Comparison of ENCODE assay signal across 8 mouse cellular contexts in the genomic region with DNA sequence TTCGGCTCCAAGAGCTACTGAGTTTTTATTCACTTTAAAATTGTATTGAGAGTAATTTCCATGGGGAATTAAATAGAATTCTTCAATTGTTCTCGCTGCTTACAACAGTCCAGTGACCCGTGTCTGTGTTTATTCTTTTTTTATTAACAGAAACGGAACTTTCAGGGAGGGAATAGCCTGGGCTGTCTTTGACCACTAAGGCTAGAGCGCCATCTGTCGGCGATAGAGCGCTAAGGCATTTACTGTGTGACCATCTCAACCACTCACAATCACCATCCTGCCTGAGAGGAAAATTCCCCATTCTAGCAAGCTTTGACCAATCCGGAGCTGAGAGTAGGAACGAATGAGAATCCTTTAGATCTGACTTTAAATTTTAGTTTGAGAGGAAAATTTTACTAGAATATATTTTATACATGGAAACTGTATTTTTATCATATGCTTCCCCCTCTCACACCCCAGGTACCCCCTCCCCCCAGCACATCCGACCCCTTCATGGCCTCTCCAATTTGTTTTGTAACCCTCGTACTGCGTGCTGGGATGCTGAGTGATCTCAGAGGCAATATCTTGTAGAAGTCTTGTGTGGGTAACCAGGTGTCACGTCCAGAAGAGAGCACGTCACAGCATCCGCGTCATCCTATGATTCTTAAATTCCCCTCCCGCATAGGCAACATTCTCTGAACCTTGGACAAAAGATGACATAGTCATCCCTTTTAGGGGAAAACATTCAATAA.
A peak's percentile ranks its signal among the peaks of the same experiment; 100 is the strongest.
DNase-seq lines count a peak whose midpoint lies in the region; ATAC-seq and TF ChIP-seq lines count a peak whose summit lies in the region.

No protein-coding gene starts in this region.

- ATAC-seq in limb, embryonic 14.5 days (ENCODE audit: low FRiP score, low read depth), result peak; percentile 81
- ATAC-seq in midbrain, postnatal 0 days (ENCODE audit: low FRiP score), result peak; percentile 66
- ATAC-seq in stomach, embryonic 14.5 days (ENCODE audit: insufficient number of reproducible peaks, insufficient read depth, low FRiP score, low read depth), result peak; percentile 70

- peak; percentile 87 for DNase-seq in 3T3-L1 (ENCODE audit: low read depth, low spot score)
- DNase-seq in adrenal gland, adult (ENCODE audit: inconsistent age in 2 of 2, low spot score in 1 of 2), result peak; percentile 61 to 88
- DNase-seq in embryo, embryonic 10.5 days (ENCODE audit: low spot score), result peak; percentile 94
- peak; percentile 52 to 76 for DNase-seq in gastrocnemius, postnatal 4 days (ENCODE audit: low spot score in 2 of 2)
- DNase-seq in kidney, adult 9 months, result peak; percentile 72
- DNase-seq in limb, embryonic 14.5 days (ENCODE audit: low spot score), result peak; percentile 84
- peak; percentile 91 for DNase-seq in midbrain, postnatal 0 days (ENCODE audit: low spot score)

- no peaks in the 10 kb centered on the region for H3K9me3 ChIP-seq in limb, embryonic 14.5 days (ENCODE audit: control insufficient read depth, low read length)
- no peaks in the 10 kb centered on the region for H3K9me3 ChIP-seq in midbrain, postnatal 0 days (ENCODE audit: low read length)
- no peaks in the 10 kb centered on the region for H3K9me3 ChIP-seq in stomach, embryonic 14.5 days (ENCODE audit: control insufficient read depth, low read depth, low read length)

- TF ChIP-seq POLR2A in limb, embryonic 14.5 days (IDR thresholded peaks at IDR 0.05; ENCODE audit: borderline replicate concordance, extremely low read depth, insufficient read depth, insufficient read length), result peak; percentile 29; the same call in 1 of the 2 replicates

- WGBS in limb, embryonic 14.5 days, result 42% methylated on average over 18 of the region's 18 CpGs
- WGBS in midbrain, postnatal 0 days, result 47% methylated on average over 18 of the region's 18 CpGs
- WGBS in stomach, embryonic 14.5 days, result 46% methylated on average over 18 of the region's 18 CpGs

- no peaks in the 10 kb centered on the region for H3K4me1 ChIP-seq in limb, embryonic 14.5 days (ENCODE audit: control insufficient read depth, insufficient read depth, low read length)
- H3K4me1 ChIP-seq in midbrain, postnatal 0 days (ENCODE audit: insufficient read depth, low read length), result no peaks in the 10 kb centered on the region
- no peaks in the 10 kb centered on the region for H3K4me1 ChIP-seq in stomach, embryonic 14.5 days (ENCODE audit: control insufficient read depth, insufficient read depth, low read length)

- H3K4me3 ChIP-seq in limb, embryonic 14.5 days (replicated peaks; ENCODE audit: low read length), result peak overlapping the region; percentile 12; the same call in 1 of the 2 replicates
- no peak overlapping the region for H3K4me3 ChIP-seq in midbrain, postnatal 0 days (ENCODE audit: low read depth, low read length)
- H3K4me3 ChIP-seq in stomach, embryonic 14.5 days (ENCODE audit: low read depth, low read length), result 0 out of 2 replicates have a peak overlapping the region, but pooled peaks have one; percentile 5

- no peaks in the 10 kb centered on the region for H3K27me3 ChIP-seq in limb, embryonic 14.5 days (ENCODE audit: control insufficient read depth, insufficient read depth, low read length)
- no peaks in the 10 kb centered on the region for H3K27me3 ChIP-seq in midbrain, postnatal 0 days (ENCODE audit: insufficient read depth, low read length)
- H3K27me3 ChIP-seq in stomach, embryonic 14.5 days (ENCODE audit: control insufficient read depth, insufficient read depth, low read length), result no peaks in the 10 kb centered on the region

- H3K4me2 ChIP-seq in limb, embryonic 14.5 days (replicated peaks; ENCODE audit: low read depth, low read length, severe bottlenecking), result peak overlapping the region; percentile 38; the same call in 1 of the 2 replicates
- peak overlapping the region; percentile 16 for H3K4me2 ChIP-seq in midbrain, postnatal 0 days (ENCODE audit: low read depth, low read length, poor library complexity, severe bottlenecking)
- peak overlapping the region; percentile 31 for H3K4me2 ChIP-seq in stomach, embryonic 14.5 days (replicated peaks; ENCODE audit: low read depth, low read length)

- peak; percentile 87 for TF ChIP-seq CTCF in midbrain, postnatal 0 days (IDR thresholded peaks at IDR 0.05)

- no peak overlapping the region for H3K27ac ChIP-seq in limb, embryonic 14.5 days (replicated peaks; ENCODE audit: low read depth, low read length)
- H3K27ac ChIP-seq in midbrain, postnatal 0 days (ENCODE audit: low read depth, low read length), result no peak overlapping the region
- no peak overlapping the region for H3K27ac ChIP-seq in stomach, embryonic 14.5 days (ENCODE audit: low read length)

- H3K36me3 ChIP-seq in limb, embryonic 14.5 days (ENCODE audit: control insufficient read depth, insufficient read depth, low read length), result no peaks in the 10 kb centered on the region
- no peaks in the 10 kb centered on the region for H3K36me3 ChIP-seq in midbrain, postnatal 0 days (ENCODE audit: insufficient read depth, low read length)
- H3K36me3 ChIP-seq in stomach, embryonic 14.5 days (ENCODE audit: control insufficient read depth, insufficient read depth, low read length), result no peaks in the 10 kb centered on the region

- H3K9ac ChIP-seq in limb, embryonic 14.5 days (ENCODE audit: low read depth, low read length, severe bottlenecking), result 0 out of 2 replicates have a peak overlapping the region, but pooled peaks have one; percentile 12
- H3K9ac ChIP-seq in midbrain, postnatal 0 days (replicated peaks; ENCODE audit: low read length, poor library complexity, severe bottlenecking), result no peak overlapping the region
- H3K9ac ChIP-seq in stomach, embryonic 14.5 days (replicated peaks; ENCODE audit: low read depth, low read length), result no peak overlapping the region
